Comparison of ENCODE assay signal across 1 mouse cellular context in genomic region chr8:70764676-70765075, GRCm38 (mm10).
TF ChIP-seq lines count a peak whose summit lies in the region.

No protein-coding gene starts in this region.

TF ChIP-seq in MEL, 35 proteins besides CTCF, POLR2A, EP300 and RAD21:
- TF ChIP-seq USF2 (IDR thresholded peaks at IDR 0.05; ENCODE audit: borderline replicate concordance in 1 of 2, insufficient read depth in 1 of 2, low read depth in 1 of 2, low read length in 2 of 2): no peak
- no peak for TF ChIP-seq ELF1 (IDR thresholded peaks at IDR 0.05; ENCODE audit: low read depth, low read length)
